Mouse (Mus musculus): ENCODE results near the gene St13. TPM values are rescaled to one million over a fixed set of nuclear protein-coding genes. Genes with fewer than 3 reads are reported as not detected.

The St13 gene
- total RNA-seq (2012; rRNA removed) (192 and 231 TPM in 2 replicates), total RNA-seq (2014; rRNA removed) (208 and 231 TPM in 2 replicates), polyA plus RNA-seq (2012; ENCODE audit: insufficient read length, low read depth) (646 and 822 TPM in 2 replicates)

- H3K79me2 ChIP-seq (replicated peaks; ENCODE audit: control insufficient read depth, extremely low read depth, insufficient read depth, poor library complexity, severe bottlenecking), result peaks cover 69% of the 10 kb centered on the region
- peak within 1 kb of the TSS; percentile 93 to 98 (median 93) for H3K4me3 ChIP-seq (replicated peaks in 1 of 3; ENCODE audit: low read depth in 2 of 3, low read length in 2 of 3, poor library complexity in 1 of 3)
- peak within 1 kb of the TSS; percentile 81 for H3K9ac ChIP-seq (ENCODE audit: insufficient read depth, low read depth)
- H3K9me3 ChIP-seq (replicated peaks; ENCODE audit: low read length), result no peaks in the 10 kb centered on the region
- peak within 1 kb of the TSS; percentile 82 for H3K27ac ChIP-seq (ENCODE audit: insufficient read depth, low read depth)
- no peak for TF ChIP-seq RAD21 (IDR thresholded peaks at IDR 0.05; ENCODE audit: low read depth, low read length)
- no peak for TF ChIP-seq PAX5 (IDR thresholded peaks at IDR 0.05; ENCODE audit: low read length)
- peak; percentile 80 for TF ChIP-seq NELFE (IDR thresholded peaks at IDR 0.05; ENCODE audit: low read depth, low read length)
- TF ChIP-seq MYC (IDR thresholded peaks at IDR 0.05; ENCODE audit: low read depth, low read length), result peak; percentile 69; the same call in 1 of the 2 replicates
- TF ChIP-seq MEF2A (IDR thresholded peaks at IDR 0.05; ENCODE audit: borderline replicate concordance, low read depth, low read length), result no peak; the same call in 1 of the 2 replicates
- peak; percentile 37; the same call in 1 of the 2 replicates for TF ChIP-seq BHLHE40 (IDR thresholded peaks at IDR 0.05; ENCODE audit: low read depth, low read length)
- TF ChIP-seq E2F4 (IDR thresholded peaks at IDR 0.05; ENCODE audit: insufficient replicate concordance, low read depth, low read length), result 0 out of 2 replicates have a peak, but pooled peaks have one; percentile 41
- TF ChIP-seq RCOR1 (conservative IDR thresholded peaks at IDR 0.05; ENCODE audit: low read depth, low read length), result no peak
- TF ChIP-seq UBTF (IDR thresholded peaks at IDR 0.05; ENCODE audit: low read depth, low read length), result no peak
- no peak for TF ChIP-seq POLR2AphosphoS2 (IDR thresholded peaks at IDR 0.05; ENCODE audit: low read depth, low read length)
- peak; percentile 77; the same call in 1 of the 2 replicates for TF ChIP-seq SIN3A (IDR thresholded peaks at IDR 0.05; ENCODE audit: low read length)
- TF ChIP-seq SMC3 (IDR thresholded peaks at IDR 0.05; ENCODE audit: low read depth, low read length), result no peak
- TF ChIP-seq JUND (conservative IDR thresholded peaks at IDR 0.05; ENCODE audit: low read depth, low read length), result no peak
- no peak for TF ChIP-seq MAFK (IDR thresholded peaks at IDR 0.05; ENCODE audit: insufficient replicate concordance, low read length)
- peak; percentile 43; the same call in 1 of the 2 replicates for TF ChIP-seq TCF12 (IDR thresholded peaks at IDR 0.05; ENCODE audit: low read depth, low read length)
- TF ChIP-seq EP300 (IDR thresholded peaks at IDR 0.05; ENCODE audit: low read length), result no peak
- TF ChIP-seq GABPA (IDR thresholded peaks at IDR 0.05; ENCODE audit: insufficient replicate concordance, low read depth, low read length), result no peak; the same call in 1 of the 2 replicates
- TF ChIP-seq CHD2 (IDR thresholded peaks at IDR 0.05; ENCODE audit: low read length), result no peak
- peak; percentile 77 for TF ChIP-seq USF2 (conservative IDR thresholded peaks at IDR 0.05; ENCODE audit: low read depth, low read length)
- no peak for TF ChIP-seq ZC3H11A (IDR thresholded peaks at IDR 0.05; ENCODE audit: low read depth, low read length)
- TF ChIP-seq ELF1 (IDR thresholded peaks at IDR 0.05; ENCODE audit: low read depth, low read length), result peak; percentile 84
- peak; percentile 89; the same call in 1 of the 2 replicates for TF ChIP-seq KAT2A (IDR thresholded peaks at IDR 0.05; ENCODE audit: insufficient replicate concordance, low read length)
- peak; percentile 93 for TF ChIP-seq HCFC1 (IDR thresholded peaks at IDR 0.05; ENCODE audit: low read depth, low read length)
- TF ChIP-seq CTCF (conservative IDR thresholded peaks at IDR 0.05 in 1 of 2, IDR thresholded peaks at IDR 0.05 in 1 of 2; ENCODE audit: low read depth in 2 of 2, low read length in 2 of 2), result no peak
- 0 out of 2 replicates have a peak, but pooled peaks have one; percentile 35 for TF ChIP-seq IRF4 (IDR thresholded peaks at IDR 0.05; ENCODE audit: low read depth, low read length)
- TF ChIP-seq USF1 (IDR thresholded peaks at IDR 0.05; ENCODE audit: low read depth, low read length), result peak; percentile 89
- TF ChIP-seq ZNF384 (IDR thresholded peaks at IDR 0.05; ENCODE audit: low read depth, low read length), result no peak
- TF ChIP-seq MAZ (IDR thresholded peaks at IDR 0.05; ENCODE audit: low read depth, low read length), result 0 out of 2 replicates have a peak, but pooled peaks have one; percentile 0
- no peak for TF ChIP-seq CHD1 (IDR thresholded peaks at IDR 0.05; ENCODE audit: low read depth, low read length)
- TF ChIP-seq MAX (IDR thresholded peaks at IDR 0.05; ENCODE audit: low read length), result peak; percentile 98
- TF ChIP-seq ETS1 (conservative IDR thresholded peaks at IDR 0.05; ENCODE audit: low read depth, low read length), result no peak
- TF ChIP-seq JUN (IDR thresholded peaks at IDR 0.05; ENCODE audit: insufficient read depth, low read depth, low read length), result no peak
- TF ChIP-seq NRF1 (IDR thresholded peaks at IDR 0.05; ENCODE audit: low read depth, low read length), result no peak; the same call in 1 of the 2 replicates
- peak; percentile 65; the same call in 1 of the 2 replicates for TF ChIP-seq ZMIZ1 (IDR thresholded peaks at IDR 0.05; ENCODE audit: low read depth, low read length)
- peak; percentile 94 for TF ChIP-seq MXI1 (IDR thresholded peaks at IDR 0.05; ENCODE audit: low read depth, low read length)
- no peak for TF ChIP-seq ZKSCAN1 (IDR thresholded peaks at IDR 0.05; ENCODE audit: borderline replicate concordance, low read depth, low read length)
- TF ChIP-seq POLR2A (IDR thresholded peaks at IDR 0.05; ENCODE audit: low read depth, low read length), result peak; percentile 64
- TF ChIP-seq TBP (conservative IDR thresholded peaks at IDR 0.05; ENCODE audit: low read depth, low read length), result peak; percentile 42; the same call in 1 of the 2 replicates
- no peaks in the 10 kb centered on the region for H3K27me3 ChIP-seq (replicated peaks)
- peak; percentile 96 for DNase-seq (ENCODE audit: extremely low read depth)
- dilution Hi-C loops (cut with MboI; ENCODE audit: extremely low pct_ligation_motif_present, extremely low pct_unique_long_range_greater_than_20kb, low sequenced_read_pairs) (no loop called here), in situ Hi-C loops (cut with MboI; ENCODE audit: low pct_ligation_motif_present, low pct_unique_long_range_greater_than_20kb, low sequenced_read_pairs) (no loop called here)
- peaks cover 0 to 45% of the 10 kb centered on the region in 2 experiments; a peak in 2 of 4 replicates for H3K4me1 ChIP-seq (ENCODE audit: control insufficient read depth in 1 of 2, insufficient read depth in 2 of 2)
- H3K36me3 ChIP-seq (replicated peaks in 1 of 2; ENCODE audit: control insufficient read depth in 1 of 2, insufficient read depth in 1 of 2, low read length in 1 of 2), result peaks cover 6 to 28% of the 10 kb centered on the region in 2 experiments
- peak within 1 kb of the TSS; percentile 100 for H3K4me2 ChIP-seq (ENCODE audit: insufficient read depth, low read depth, poor library complexity, severe bottlenecking)
Observed at GRCm38 (mm10) chr15:81399638-81400315, at the start of gene St13, which contains the start of gene Xpnpep3. Gene St13, minus strand, starts transcription at chr15:81400077. Gene Xpnpep3, plus strand, starts transcription at chr15:81400138.

Data from CH12.LX (cell line).